Mouse (Mus musculus) cerebral cortex, adult 2 months (tissue): ENCODE results near the gene Pole4.

ENCODE experiments used
- WGBS: fragments of 180-500 bp; shearing (Covaris S2); methylation state at CpG from one replicate; pipeline ENCODE4 v1.1.7; 2018; 5-methylcytosine and 5-hydroxymethylcytosine counted together

Pole4 gene

GRCm38 (mm10) chr6:82715253-82715652, 10.1 kb upstream of the Pole4 start:
- WGBS = 80% methylated on average over 6 of the region's 6 CpGs

- WGBS = 89% methylated on average over 5 of the region's 5 CpGs
Observed at GRCm38 (mm10) chr6:82714841-82715240, 9.7 kb upstream of the Pole4 start.

- WGBS = 19% methylated on average over 3 of the region's 3 CpGs
Observed at GRCm38 (mm10) chr6:82714243-82714642, 9.1 kb upstream of the Pole4 start.

GRCm38 (mm10) chr6:82707742-82708141, 2.6 kb upstream of the Pole4 start:
- WGBS = 84% methylated on average over 3 of the region's 3 CpGs

- 94% methylated on average over 10 of the region's 10 CpGs for WGBS
Observed at GRCm38 (mm10) chr6:82707241-82707640, 2.1 kb upstream of the Pole4 start.

- 92% methylated on average over 3 of the region's 3 CpGs for WGBS
Observed at GRCm38 (mm10) chr6:82703710-82704109, 1.5 kb downstream of the Pole4 start.

GRCm38 (mm10) chr6:82702593-82703017, 2.6 kb downstream of the Pole4 start:
- WGBS = 32% methylated on average over 16 of the region's 16 CpGs

GRCm38 (mm10) chr6:82701296-82701695, 3.9 kb downstream of the Pole4 start:
- 81% methylated on average over 6 of the region's 6 CpGs for WGBS

GRCm38 (mm10) chr6:82699831-82700230, 5.3 kb downstream of the Pole4 start:
- WGBS = 45% methylated on average over 5 of the region's 5 CpGs

- 97% methylated on average over 3 of the region's 3 CpGs for WGBS
Observed at GRCm38 (mm10) chr6:82696736-82697135, 8.4 kb downstream of the Pole4 start.

GRCm38 (mm10) chr6:82694668-82695067, 10.5 kb downstream of the Pole4 start:
- 27% methylated on average over 13 of the region's 13 CpGs for WGBS

- 71% methylated on average over 4 of the region's 4 CpGs for WGBS
Observed at GRCm38 (mm10) chr6:82689474-82689873, 15.7 kb downstream of the Pole4 start.

- WGBS = 70% methylated on average over 5 of the region's 5 CpGs
Observed at GRCm38 (mm10) chr6:82688586-82688985, 16.6 kb downstream of the Pole4 start.

GRCm38 (mm10) chr6:82679286-82679685, 25.9 kb downstream of the Pole4 start:
- 64% methylated on average over 2 of the region's 2 CpGs for WGBS

GRCm38 (mm10) chr6:82677629-82678028, 27.5 kb downstream of the Pole4 start:
- 76% methylated on average over 3 of the region's 3 CpGs for WGBS

GRCm38 (mm10) chr6:82653169-82653525, 52.0 kb downstream of the Pole4 start:
- 26% methylated on average over 11 of the region's 11 CpGs for WGBS

- WGBS = under 1% methylated on average over 67 of the region's 67 CpGs
Observed at GRCm38 (mm10) chr6:82652521-82653168, 52.5 kb downstream of the Pole4 start.

- 59% methylated on average over 2 of the region's 2 CpGs for WGBS
Observed at GRCm38 (mm10) chr6:82649096-82649495, 56.1 kb downstream of the Pole4 start.

- WGBS = 87% methylated on average over 1 of the region's 1 CpGs
Observed at GRCm38 (mm10) chr6:82647940-82648655, 57.1 kb downstream of the Pole4 start.

GRCm38 (mm10) chr6:82647001-82647400, 58.2 kb downstream of the Pole4 start:
- WGBS = 55% methylated on average over 1 of the region's 1 CpGs

- 42% methylated on average over 4 of the region's 4 CpGs for WGBS
Observed at GRCm38 (mm10) chr6:82640046-82640445, 65.1 kb downstream of the Pole4 start.

- WGBS = 97% methylated on average over 7 of the region's 8 CpGs
Observed at GRCm38 (mm10) chr6:82625331-82625730, 79.8 kb downstream of the Pole4 start.

- WGBS = 61% methylated on average over 4 of the region's 4 CpGs
Observed at GRCm38 (mm10) chr6:82613201-82613600, 92.0 kb downstream of the Pole4 start.
